Mouse (Mus musculus): ENCODE results near the gene Pcca.

- TF ChIP-seq ZNF384 (IDR thresholded peaks at IDR 0.05; ENCODE audit: low read depth, low read length) (no peak), MAFK (IDR thresholded peaks at IDR 0.05; ENCODE audit: insufficient read depth, low read depth, low read length) (no peak), ZC3H11A (IDR thresholded peaks at IDR 0.05; ENCODE audit: borderline replicate concordance, low read depth, low read length) (no peak), HCFC1 (IDR thresholded peaks at IDR 0.05; ENCODE audit: borderline replicate concordance, insufficient read depth, low read length) (no peak), CHD2 (IDR thresholded peaks at IDR 0.05; ENCODE audit: low read depth, low read length) (no peak)
These were observed 377.1 kb downstream of the Pcca start for GRCm38 (mm10) chr14:122911265-122911664.

All from ES-E14 (cell line).